Mouse (Mus musculus): ENCODE results near the gene Rimkla.

The Rimkla gene

DNA sequence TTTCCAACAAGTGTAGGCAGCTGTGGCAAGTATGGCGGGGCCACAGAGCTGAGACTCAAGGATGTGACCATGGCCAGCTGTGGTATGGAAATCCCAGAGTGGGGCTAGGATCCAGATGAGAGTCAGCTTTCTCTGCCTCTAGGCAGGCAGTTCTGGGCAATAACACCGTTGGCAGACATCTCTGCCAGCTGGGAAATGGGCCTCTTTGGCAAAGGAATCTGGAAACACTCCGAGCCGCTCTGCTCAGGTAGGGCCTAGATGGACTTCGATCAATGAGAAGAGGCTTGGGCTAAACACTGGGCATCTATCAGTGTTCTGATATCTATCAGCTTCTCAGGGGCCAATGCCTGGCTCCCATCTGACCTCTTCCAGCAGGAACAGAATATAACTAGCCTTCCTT lies 26.6 kb downstream of the Rimkla start:
- no peak for DNase-seq

DNA sequence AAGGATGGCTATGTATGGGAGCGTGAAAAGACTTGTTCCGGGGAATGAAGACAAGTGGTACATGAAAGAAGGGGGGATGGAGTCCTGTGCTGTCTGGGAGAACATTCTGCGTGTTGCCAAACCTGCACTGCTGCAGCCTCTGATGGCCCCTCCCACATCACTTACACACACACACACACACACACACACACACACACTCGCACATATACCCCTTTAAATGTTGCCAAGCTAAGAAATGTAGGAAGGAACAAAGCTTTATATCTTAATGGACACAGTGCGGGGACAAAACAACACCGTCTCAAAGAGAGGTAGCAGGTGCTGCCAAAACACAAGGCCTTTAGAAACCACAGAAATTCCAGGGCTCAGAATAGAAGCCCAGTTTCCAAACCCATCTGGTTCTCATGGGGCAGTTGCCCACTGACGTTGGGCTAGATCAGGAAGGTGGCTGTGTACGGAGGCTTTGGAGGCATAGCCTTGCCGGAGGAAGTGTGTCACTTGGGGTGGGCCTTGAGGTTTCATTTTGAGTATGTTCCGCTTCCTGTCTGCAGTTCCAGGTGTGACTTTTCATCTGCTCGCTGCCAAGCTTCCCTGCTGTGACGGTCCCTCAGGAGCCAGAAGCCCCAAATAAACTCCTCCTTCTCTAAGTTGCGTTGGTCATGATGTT lies 28.5 kb downstream of the Rimkla start:
- DNase-seq = no peak

DNA sequence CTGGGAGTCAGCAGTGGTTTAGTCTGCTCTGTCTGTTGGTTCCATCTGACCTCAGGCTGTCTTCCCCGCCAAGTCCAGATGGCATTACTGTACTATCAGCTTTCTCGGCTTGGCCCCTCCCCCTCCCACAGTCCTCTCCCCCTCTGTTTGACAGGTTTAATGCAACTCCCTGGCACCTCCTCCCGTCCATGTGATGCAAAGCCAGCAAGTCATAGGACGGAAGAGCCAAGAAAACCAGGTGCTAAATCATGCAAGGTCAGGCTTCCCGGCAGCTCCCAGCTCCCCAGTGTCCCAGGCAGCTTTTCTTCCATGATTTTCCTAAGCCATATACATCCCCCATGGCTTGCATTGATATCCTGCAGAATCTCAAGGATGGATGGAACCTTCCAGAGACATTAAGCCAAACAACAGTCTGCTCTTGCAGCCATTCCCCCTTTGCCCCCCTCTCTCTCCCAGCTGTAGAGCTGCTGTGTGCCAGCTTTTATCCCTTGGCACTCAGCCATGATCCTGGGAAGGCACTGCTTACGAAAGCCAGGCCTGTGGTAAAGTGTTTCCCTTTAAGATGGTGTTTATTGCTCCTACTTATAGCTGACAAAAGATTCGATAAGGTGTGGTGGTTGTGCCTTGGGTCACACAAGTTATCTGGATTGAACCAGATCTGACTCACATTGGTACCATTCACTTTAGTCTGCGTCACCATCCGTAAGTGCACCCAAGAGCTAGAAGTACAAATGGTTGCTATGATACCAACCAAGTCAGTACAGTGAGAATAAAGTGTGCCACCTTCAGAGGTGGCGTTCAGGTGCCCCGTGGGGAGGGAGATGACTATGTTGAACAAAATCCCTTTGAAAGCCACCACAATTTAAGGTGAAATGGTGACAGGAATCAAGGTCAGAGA lies 29.3 kb downstream of the Rimkla start:
- peak; percentile 65 to 72 for DNase-seq

DNA sequence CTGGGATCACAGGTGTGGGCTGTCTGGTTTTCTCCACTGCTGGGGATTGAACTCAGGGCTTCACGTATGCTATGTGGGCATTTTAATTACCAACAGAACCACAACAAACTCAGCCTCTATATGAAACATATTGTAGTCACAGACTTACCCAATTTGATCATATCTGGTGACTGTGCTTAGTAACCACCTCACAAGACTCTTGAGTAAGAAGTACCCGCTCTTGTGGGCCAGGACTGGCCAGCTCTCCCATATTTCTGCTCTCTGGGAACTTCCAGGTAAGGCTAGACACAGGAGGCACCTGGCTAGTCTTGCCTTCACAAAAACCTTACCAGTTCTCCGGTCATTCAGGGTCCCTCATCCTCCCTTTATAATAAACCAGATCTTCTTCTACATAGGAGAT lies 30.0 kb downstream of the Rimkla start:
- no peak for DNase-seq

DNA sequence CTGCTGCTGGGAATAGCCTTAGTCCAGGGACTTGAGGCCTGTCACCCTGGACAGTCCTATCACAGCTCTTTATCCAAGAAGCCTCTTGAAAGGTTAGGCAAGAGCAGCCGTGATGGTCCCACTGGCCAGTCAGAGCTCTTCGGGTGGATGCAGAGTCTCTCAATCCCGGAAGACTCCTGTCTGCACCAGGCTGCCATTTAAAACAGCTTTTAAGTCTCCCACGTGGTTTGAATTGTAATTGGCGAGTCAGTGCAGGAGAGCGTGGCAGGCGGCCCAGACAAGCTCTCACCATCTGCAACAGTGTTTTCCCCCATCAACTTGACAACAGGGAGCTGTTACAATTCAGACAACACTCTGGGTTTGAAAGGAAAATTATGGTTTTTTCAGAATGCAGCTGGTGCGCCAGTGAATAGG lies 31.7 kb downstream of the Rimkla start:
- DNase-seq = peak; percentile 20 to 29

DNA sequence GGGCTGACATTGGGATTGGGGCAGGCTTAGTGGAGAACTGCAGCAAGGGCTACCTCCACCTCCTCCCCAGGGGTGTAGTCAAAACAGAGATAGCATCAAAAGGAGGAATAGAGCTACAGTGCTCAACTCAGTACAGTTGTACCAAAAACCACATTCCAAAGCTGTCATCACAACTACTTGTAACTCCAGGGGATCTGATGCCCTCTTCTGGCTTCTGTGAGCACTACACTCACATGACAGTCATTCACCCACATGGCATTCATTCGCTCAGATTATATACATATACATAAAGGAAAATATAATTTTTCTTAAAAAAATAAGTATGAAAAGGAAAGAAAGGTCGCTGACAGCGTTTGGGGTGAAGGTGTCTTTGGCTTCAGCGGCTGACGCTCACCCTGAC lies 32.1 kb downstream of the Rimkla start:
- peak; percentile 35 to 71 for DNase-seq

DNA sequence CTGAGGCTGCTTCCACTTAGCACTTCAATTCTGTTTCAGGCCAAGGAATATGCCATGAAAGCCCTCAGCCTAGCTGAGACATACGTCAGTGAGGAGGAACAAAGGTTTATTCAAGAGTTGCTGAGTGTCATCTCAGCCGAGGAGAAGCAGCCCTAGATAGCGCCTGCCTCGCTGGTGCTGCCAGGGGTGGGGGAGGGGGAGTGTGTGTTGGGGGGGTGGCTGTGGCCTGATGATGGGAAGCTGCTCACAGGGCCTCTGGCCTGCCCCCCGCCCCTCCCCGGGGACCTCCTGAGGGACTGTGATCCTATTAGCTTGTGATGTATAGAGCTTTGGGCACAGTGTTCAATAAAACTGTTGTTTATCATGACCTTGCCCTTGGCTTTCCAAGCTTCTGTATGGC lies 38.9 kb downstream of the Rimkla start:
- DNase-seq = no peak

DNA sequence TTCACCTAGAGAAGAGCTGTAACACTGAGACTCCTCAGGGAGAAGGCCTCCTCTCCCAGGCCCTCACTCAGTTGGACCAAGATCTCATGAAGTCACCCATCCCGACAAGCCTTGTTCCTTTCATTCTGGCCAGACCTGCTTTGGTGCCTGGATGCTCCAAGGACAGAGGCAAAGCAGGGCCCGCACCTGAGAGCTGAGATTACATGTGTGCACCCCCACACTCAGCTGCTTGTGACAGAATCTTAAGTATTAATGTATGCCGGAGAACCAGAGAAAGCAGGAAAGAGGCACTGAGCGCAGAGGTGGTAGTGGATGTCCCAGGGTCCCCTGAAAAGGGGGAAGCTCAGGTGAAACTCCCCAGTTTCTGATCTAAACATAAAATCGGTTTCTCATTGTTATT lies 39.3 kb downstream of the Rimkla start:
- no peak for DNase-seq

DNA sequence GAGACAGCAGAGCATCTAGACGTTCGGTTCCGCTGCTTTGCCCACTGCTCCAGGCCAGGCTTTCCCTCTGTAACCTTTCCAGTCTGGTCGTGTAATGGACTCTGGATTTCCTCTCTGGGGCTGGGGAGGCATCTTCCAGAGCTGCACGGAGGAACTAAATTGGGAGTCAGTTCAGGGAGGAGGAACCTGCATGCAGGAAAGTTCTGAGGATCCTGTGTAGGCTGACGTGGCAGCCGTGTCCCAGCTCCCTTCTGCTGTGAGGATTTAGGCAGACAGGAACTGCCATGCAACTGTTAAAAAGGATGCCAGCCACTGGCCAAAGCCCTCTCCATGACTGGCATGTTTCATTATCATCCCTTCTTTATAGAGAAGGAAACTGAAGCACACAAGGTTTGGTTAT lies 42.0 kb downstream of the Rimkla start:
- DNase-seq = no peak

DNA sequence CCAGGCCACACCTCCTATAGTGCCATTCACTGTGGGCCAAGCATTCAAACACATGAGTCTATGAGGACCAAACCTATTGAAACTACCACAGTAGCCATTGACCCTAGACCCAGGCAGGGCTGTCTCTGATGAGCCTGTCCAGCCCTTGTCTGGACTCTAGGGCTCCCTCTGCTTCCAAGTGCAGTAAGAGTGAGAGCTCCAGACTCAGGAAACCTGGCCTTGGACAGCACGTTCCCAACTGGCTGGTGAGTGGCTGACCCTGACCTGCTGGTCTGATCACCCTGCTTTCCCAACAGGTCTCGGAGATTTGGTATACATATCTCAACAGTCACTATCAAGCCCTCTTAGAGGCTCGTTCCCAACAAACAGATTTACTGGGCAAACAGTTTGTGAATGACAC lies 44.6 kb downstream of the Rimkla start:
- no peak for DNase-seq

DNA sequence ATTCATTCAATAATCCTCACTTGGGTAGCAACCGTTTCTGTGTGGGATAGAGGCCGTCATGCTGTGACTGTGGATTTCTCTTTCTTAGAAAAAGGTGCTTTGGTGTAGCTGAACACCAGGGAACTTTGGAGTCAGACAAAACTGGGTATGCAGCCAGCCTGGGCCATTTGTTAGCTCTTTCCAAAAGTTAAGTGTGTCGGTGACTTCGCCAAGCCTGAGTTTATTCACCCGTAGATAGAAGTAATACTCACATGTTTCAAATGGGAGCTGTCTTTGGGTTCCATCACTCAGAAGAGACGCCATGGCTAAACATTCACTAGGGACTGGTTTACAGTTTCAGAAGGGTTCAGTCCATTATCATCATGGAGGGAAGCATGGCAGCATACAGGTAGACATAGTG lies 45.2 kb downstream of the Rimkla start:
- DNase-seq = peak; percentile 23 to 35

DNA sequence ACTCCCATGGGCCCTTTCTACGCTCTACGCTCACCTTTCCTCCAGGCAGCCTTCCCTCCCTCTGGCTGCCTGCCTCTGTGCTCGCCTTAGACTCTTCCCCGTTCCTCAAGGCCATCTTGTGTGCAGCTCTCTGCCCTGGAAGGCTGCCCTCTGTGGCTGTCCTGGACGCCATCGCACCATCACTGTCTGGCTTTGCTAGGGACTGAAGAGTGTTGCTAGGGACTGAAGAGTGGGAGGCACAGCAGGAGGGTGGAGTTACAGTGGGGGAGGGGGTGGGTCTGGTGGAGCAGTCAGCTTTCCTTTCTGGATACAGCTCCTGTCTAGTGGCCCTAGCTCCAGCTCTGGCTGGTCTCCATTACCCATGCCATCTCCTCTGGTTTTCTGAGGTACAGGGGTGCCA lies 49.9 kb downstream of the Rimkla start:
- DNase-seq = no peak

DNA sequence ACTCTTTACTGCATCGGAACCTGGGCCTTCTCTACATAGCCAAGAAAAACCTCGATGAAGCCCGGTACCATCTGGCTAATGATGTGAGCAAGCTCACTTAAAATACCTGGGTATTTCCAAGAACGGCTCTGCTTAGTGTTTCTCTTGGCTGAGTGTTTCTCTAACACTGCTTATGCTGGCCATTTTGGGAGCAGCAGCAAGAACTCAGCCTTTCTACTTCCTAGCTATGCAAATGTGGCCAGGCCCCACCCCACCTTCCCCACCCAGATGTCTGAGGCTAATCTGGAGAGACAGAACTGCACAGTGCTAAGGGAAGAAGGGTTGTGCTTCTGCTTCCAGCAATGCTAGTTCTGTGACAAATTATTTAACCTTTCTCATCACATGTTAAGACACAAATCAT lies 50.6 kb downstream of the Rimkla start:
- DNase-seq = no peak

DNA sequence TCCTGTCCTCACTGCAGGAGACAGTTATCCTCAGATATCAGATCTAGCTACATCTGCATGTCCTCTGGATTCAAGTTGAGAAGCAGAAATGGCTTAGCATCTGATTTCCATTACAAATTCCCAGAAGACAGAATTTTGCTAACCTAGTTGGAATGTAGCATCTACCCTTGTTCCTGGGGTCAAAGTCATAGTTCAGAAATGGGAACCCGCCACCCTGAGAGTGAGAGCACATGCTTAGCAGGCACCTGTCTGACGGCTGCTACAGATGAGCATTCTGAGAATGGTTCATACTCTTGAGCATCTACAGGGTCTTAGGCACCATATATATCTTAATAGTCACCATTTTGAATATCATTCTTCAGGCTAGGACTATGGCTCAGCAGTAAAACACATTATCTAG lies 54.5 kb downstream of the Rimkla start:
- DNase-seq = peak; percentile 43 to 64

DNA sequence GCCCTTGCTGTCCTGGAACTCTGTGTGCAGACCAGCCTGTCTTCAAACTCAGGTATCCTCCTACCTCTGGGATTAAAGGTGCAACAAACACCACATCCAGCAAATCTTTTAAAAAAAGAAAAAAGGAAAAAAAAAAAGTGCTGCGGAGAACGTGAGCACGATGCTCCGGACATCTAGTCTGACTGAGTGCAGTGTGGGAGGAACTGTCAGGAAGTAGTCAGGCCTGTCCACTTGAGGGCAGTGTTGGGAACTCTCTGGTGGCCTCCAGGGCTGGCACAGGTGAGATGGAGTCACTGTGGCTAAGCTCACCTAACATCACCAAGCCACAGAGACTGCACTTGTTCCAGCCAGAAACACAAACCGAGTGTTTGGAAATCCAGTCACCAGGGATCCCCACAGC lies 61.8 kb downstream of the Rimkla start:
- DNase-seq = peak; percentile 76 to 83

DNA sequence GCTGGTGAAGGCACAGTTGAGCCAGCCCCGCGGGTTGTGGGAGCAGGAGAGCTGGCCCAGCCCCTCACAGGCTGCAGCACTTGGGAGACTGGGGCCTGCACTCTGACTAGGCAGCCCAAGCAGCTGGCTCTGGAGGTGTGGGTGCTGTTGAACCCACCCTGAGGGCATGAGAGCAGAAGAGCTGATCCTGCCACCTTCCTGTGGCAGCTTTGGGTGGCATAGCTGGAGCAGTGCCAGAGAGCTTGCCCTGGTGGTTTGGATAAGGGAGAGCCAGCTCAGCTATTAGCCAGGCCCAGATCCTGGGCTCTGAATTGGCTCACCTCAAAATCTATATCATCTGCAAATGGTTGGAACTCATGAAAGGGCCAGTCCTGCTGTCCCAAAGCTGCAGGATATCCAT lies 64.7 kb downstream of the Rimkla start:
- peak; percentile 60 to 75 for DNase-seq

DNA sequence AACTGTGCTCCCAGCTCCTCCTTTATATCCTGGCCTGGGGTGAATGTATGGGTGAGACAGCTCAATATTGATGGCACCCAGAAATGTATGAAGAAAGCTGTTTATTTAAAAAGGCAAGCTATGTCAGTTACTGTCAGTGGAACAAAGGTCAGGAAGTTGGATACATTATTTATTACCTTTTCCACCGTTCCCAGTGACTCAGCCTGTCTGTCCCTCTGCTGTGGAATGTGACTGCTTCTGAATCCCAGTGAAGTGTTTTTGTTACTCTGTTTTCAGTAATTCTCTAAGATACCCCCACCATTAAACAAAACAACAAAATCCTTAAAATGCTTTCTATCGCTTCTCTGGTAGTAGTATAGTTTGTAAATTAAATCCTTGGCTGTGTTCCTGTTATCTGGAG lies 66.8 kb downstream of the Rimkla start:
- peak in 1 of 2 experiments; percentile 20 for DNase-seq

DNA sequence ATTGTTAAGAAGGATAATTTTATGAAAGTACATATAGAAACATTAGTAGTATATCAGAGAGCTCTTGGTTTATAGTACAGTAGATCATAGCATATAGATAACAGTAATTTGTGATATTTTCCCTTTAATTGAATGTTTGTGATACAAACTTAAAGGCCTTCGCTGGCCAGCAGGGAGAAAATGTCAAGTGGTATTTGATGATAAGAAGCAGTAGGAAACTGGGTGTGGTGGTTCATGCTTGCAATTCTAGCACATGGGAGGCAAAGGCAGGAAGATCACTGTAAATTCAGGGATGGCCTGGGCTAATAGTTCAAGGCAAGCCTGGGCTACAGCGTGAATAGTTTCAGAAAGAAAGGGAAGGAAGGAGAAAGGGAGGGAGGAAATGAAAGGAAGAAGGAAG lies 67.4 kb downstream of the Rimkla start:
- no peak for DNase-seq

DNA sequence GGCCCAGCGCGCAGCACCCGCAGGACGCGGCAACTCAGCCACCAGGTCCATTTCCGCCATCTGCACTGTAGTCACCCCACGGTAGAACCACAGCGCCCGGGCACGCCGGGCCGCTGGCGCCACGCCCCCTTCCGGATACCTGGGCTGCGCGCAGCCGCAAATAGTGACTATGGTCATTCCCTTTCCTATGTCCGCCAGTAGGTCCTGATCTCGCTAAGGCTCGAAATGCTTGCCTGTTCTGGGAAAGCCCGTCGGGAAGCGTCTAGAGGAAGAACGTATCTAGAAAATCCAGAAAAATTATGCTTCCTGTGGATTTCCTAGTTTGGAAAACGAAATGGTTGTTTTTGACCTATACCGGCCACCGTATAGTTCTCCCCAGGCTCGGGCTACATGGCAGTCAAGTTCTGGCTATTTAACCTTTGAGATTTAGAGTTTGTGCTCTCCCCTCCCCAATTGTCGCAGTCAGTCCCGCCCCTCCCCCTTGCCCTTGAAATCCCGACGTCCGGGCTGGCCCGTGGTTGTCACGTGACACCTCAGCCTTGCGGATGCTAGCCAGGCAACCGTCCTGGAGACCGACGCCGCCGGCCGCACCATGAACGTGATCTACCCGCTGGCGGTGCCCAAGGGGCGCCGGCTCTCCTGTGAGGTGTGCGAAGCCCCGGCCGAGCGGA lies 70.0 kb downstream of the Rimkla start, which contains the start of the genes Ppcs and Zmynd12:
Gene Ppcs, minus strand, starts transcription at position 127 of the 671 bp plus-strand sequence.
Gene Zmynd12, plus strand, starts transcription at position 521 of the 671 bp plus-strand sequence.
- peak; percentile 97 for DNase-seq

DNA sequence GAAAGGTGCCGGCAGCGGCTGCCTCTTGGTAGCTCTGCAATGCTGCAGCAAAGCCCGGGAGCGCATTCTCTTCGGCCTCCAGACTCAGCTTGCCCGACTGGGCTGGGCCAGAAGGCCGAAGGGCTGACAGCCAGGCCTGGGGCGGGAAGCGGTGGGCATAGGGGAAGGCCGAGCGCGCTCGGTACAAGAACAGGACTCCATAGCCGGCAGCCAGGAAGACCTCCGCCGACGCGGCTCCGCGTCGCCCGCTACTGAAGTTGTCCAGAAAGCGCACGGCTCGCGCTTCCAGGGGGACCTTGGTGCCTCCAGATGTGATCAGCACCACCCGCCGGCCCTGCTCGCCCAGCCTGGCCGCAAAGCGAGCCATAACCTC lies 70.5 kb downstream of the Rimkla start:
- DNase-seq = peak; percentile 21 to 50

DNA sequence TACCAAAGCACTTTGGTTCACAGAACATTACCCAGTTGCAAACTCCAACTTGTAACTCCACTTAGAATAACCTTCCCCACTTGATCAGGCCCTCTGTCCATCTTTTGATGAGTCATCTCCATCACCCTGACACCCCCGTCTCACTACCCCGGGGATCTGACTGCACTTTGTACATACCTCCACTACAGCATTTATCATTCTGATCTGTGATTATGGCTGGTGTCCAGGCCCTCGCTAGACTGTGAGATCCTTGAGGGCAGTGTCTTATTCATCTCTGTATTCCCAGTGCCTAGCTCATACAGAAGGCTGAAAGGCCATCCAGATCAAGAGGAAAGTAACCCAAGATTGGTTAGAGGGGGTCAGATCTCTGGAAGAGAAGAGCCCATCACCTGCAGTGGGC lies 71.2 kb downstream of the Rimkla start:
- peak in 1 of 2 experiments; percentile 15 for DNase-seq

DNA sequence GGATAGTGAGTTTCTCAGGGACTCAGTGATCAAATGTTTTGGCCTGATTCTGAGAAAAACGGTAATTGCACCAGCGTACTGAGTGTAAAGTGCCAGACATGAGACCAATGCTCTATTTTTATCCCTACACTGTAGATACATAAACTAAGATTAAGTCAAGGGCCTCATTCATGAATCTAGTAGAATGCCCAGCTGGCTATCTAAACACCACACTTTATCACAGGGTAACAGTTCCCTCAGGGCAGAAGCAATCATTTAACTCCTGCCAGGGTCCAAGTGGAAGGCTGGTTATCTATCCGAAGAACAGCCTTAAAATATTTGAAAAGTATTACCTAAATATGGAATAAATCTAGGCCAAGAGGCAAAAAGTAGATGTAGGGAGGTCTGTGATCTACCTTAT lies 74.5 kb downstream of the Rimkla start:
- no peak for DNase-seq

DNA sequence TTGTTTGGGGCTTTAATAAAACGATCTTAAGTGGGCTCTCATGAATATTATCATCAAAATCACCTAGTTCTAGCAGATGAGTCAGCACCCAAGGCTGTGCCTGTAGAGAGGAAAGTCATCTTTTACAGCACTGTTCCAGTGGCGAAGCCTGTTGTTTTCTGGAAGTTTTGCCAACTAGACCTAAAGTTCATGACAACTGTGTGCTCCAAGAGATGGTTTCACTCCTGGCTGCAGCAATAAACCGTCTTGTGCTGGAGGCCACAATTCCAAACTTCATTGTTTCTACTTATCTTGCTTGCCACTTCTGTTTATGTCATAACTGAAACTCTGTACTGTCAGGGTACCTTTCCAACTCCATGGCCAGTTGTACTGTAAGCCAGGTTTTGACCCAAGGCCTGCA lies 75.2 kb downstream of the Rimkla start:
- no peak for DNase-seq

Data from kidney, postnatal 36 days (tissue).